Mouse (Mus musculus): ENCODE measurements around the gene Prpf6.

Prpf6 gene

GRCm38 (mm10) chr2:181658930-181659555, 67.4 kb downstream of the Prpf6 start:
- peak; percentile 70 for DNase-seq

- DNase-seq = peak; percentile 91
These were observed 68.0 kb downstream of the Prpf6 start for GRCm38 (mm10) chr2:181659609-181660055.

- DNase-seq = peak; percentile 32
These were observed 71.1 kb downstream of the Prpf6 start for GRCm38 (mm10) chr2:181662620-181663297.

GRCm38 (mm10) chr2:181663298-181663630, 71.6 kb downstream of the Prpf6 start:
- DNase-seq = peak; percentile 77

GRCm38 (mm10) chr2:181670285-181670912, 78.7 kb downstream of the Prpf6 start:
- no peak for DNase-seq

- no peak for DNase-seq
These were observed 79.2 kb downstream of the Prpf6 start for GRCm38 (mm10) chr2:181670913-181671311.

- peak; percentile 82 for DNase-seq
These were observed 79.7 kb downstream of the Prpf6 start, which contains the start of gene Sox18 for GRCm38 (mm10) chr2:181671326-181671725. Gene Sox18 (minus strand): TSS chr2:181671640.

- no peak for DNase-seq
These were observed 80.3 kb downstream of the Prpf6 start for GRCm38 (mm10) chr2:181671984-181672383.

GRCm38 (mm10) chr2:181673501-181673900, 81.8 kb downstream of the Prpf6 start:
- DNase-seq = no peak

GRCm38 (mm10) chr2:181674934-181675333, 83.3 kb downstream of the Prpf6 start:
- no peak for DNase-seq

GRCm38 (mm10) chr2:181675454-181675853, 83.8 kb downstream of the Prpf6 start:
- peak; percentile 79 for DNase-seq

- DNase-seq = no peak
These were observed 84.8 kb downstream of the Prpf6 start for GRCm38 (mm10) chr2:181676424-181676823.

GRCm38 (mm10) chr2:181677096-181677754, 85.6 kb downstream of the Prpf6 start:
- DNase-seq = peak; percentile 65

GRCm38 (mm10) chr2:181677755-181678098, 86.1 kb downstream of the Prpf6 start:
- DNase-seq = peak; percentile 43

- DNase-seq = peak; percentile 80
These were observed 87.1 kb downstream of the Prpf6 start for GRCm38 (mm10) chr2:181678780-181679179.

GRCm38 (mm10) chr2:181679951-181680715, 88.5 kb downstream of the Prpf6 start, which contains the start of gene Tcea2:
Gene Tcea2 (plus strand): TSS chr2:181680310.
- DNase-seq = peak; percentile 72

- no peak for DNase-seq
These were observed 89.0 kb downstream of the Prpf6 start for GRCm38 (mm10) chr2:181680716-181681117.

- no peak for DNase-seq
These were observed 90.3 kb downstream of the Prpf6 start for GRCm38 (mm10) chr2:181681978-181682377.

- no peak for DNase-seq
These were observed 91.7 kb downstream of the Prpf6 start for GRCm38 (mm10) chr2:181683381-181683780.

- no peak for DNase-seq
These were observed 93.0 kb downstream of the Prpf6 start for GRCm38 (mm10) chr2:181684713-181685112.

- no peak for DNase-seq
These were observed 94.0 kb downstream of the Prpf6 start for GRCm38 (mm10) chr2:181685686-181686085.

- no peak for DNase-seq
These were observed 95.9 kb downstream of the Prpf6 start for GRCm38 (mm10) chr2:181687586-181687985.
